Mouse (Mus musculus): ENCODE data around the gene Map2k5. TPM values are rescaled to one million over a fixed set of nuclear protein-coding genes. Genes with fewer than 3 reads are reported as not detected.
A peak's percentile ranks its signal among the peaks of the same experiment; 100 is the strongest.

Gene Map2k5
- polyA plus RNA-seq, 1 experiment from 2014 or later, result 29.5 TPM

GRCm38 (mm10) chr9:63258768-63259167, 118.9 kb downstream of the Map2k5 start:
- DNase-seq (ENCODE audit: low spot score) (no peak), ATAC-seq (replicated peaks; ENCODE audit: low FRiP score, low read depth) (no peak)
- H3K27ac ChIP-seq, result no peak overlapping the region
- no peak overlapping the region for H3K9ac ChIP-seq (ENCODE audit: low read depth, low read length)
- no peaks in the 10 kb centered on the region for H3K9me3 ChIP-seq (replicated peaks; ENCODE audit: low read length)
- no peak for TF ChIP-seq CTCF (IDR thresholded peaks at IDR 0.05; ENCODE audit: low read depth)
- 0 out of 2 replicates have a peak, but pooled peaks cover 6% of the 10 kb centered on the region for H3K36me3 ChIP-seq (ENCODE audit: insufficient read depth, low read length)
- 56% methylated on average over 3 of the region's 3 CpGs for WGBS
- H3K4me2 ChIP-seq (ENCODE audit: low read length), result no peak overlapping the region
- H3K27me3 ChIP-seq (ENCODE audit: insufficient read depth, low read length), result no peaks in the 10 kb centered on the region
- H3K4me1 ChIP-seq (replicated peaks; ENCODE audit: insufficient read depth, low read length), result no peaks in the 10 kb centered on the region
- H3K4me3 ChIP-seq (replicated peaks; ENCODE audit: low read depth, low read length), result no peak overlapping the region

- no peak for DNase-seq (ENCODE audit: low spot score)
- Histone ChIP-seq H3K4me3 (replicated peaks; ENCODE audit: low read depth, low read length) (no peak overlapping the region), H3K36me3 (ENCODE audit: insufficient read depth, low read length) (0 out of 2 replicates have a peak, but pooled peaks cover 6% of the 10 kb centered on the region), H3K9me3 (replicated peaks; ENCODE audit: low read length) (no peaks in the 10 kb centered on the region), H3K27me3 (ENCODE audit: insufficient read depth, low read length) (no peaks in the 10 kb centered on the region), H3K4me2 (ENCODE audit: low read length) (no peak overlapping the region), H3K27ac (no peak overlapping the region), H3K4me1 (replicated peaks; ENCODE audit: insufficient read depth, low read length) (no peaks in the 10 kb centered on the region), H3K9ac (ENCODE audit: low read depth, low read length) (no peak overlapping the region)
- 71% methylated on average over 4 of the region's 4 CpGs for WGBS
- no peak for TF ChIP-seq CTCF (IDR thresholded peaks at IDR 0.05; ENCODE audit: low read depth)
- ATAC-seq (replicated peaks; ENCODE audit: low FRiP score, low read depth), result no peak
Measured at GRCm38 (mm10) chr9:63257739-63258138, 120.0 kb downstream of the Map2k5 start.

- no peaks in the 10 kb centered on the region for H3K27me3 ChIP-seq (ENCODE audit: insufficient read depth, low read length)
- no peaks in the 10 kb centered on the region for H3K9me3 ChIP-seq (replicated peaks; ENCODE audit: low read length)
- no peaks in the 10 kb centered on the region for H3K4me1 ChIP-seq (replicated peaks; ENCODE audit: insufficient read depth, low read length)
- no peak overlapping the region for H3K4me2 ChIP-seq (ENCODE audit: low read length)
- H3K27ac ChIP-seq, result no peak overlapping the region
- H3K4me3 ChIP-seq (replicated peaks; ENCODE audit: low read depth, low read length), result no peak overlapping the region
- WGBS, result 62% methylated on average over 19 of the region's 19 CpGs
- 0 out of 2 replicates have a peak, but pooled peaks cover 9% of the 10 kb centered on the region for H3K36me3 ChIP-seq (ENCODE audit: insufficient read depth, low read length)
- H3K9ac ChIP-seq (ENCODE audit: low read depth, low read length), result no peak overlapping the region
- ATAC-seq (replicated peaks; ENCODE audit: low FRiP score, low read depth), result no peak
- TF ChIP-seq CTCF (IDR thresholded peaks at IDR 0.05; ENCODE audit: low read depth), result no peak
- peak; percentile 35 for DNase-seq (ENCODE audit: low spot score)
Measured at GRCm38 (mm10) chr9:63250841-63251626, 126.7 kb downstream of the Map2k5 start.

- TF ChIP-seq CTCF (IDR thresholded peaks at IDR 0.05; ENCODE audit: low read depth), result no peak
- H3K36me3 ChIP-seq (ENCODE audit: insufficient read depth, low read length), result peaks cover 12% of the 10 kb centered on the region; the same call in 1 of the 2 replicates
- no peak for ATAC-seq (replicated peaks; ENCODE audit: low FRiP score, low read depth)
Measured at GRCm38 (mm10) chr9:63248095-63248787, 129.5 kb downstream of the Map2k5 start.

GRCm38 (mm10) chr9:63246568-63247169, 131.0 kb downstream of the Map2k5 start:
- ATAC-seq (replicated peaks; ENCODE audit: low FRiP score, low read depth) (no peak), DNase-seq (ENCODE audit: low spot score) (no peak)
- TF ChIP-seq CTCF (IDR thresholded peaks at IDR 0.05; ENCODE audit: low read depth), result no peak
- Histone ChIP-seq H3K9ac (ENCODE audit: low read depth, low read length) (no peak overlapping the region), H3K27me3 (ENCODE audit: insufficient read depth, low read length) (no peaks in the 10 kb centered on the region), H3K4me1 (replicated peaks; ENCODE audit: insufficient read depth, low read length) (peaks cover 4% of the 10 kb centered on the region), H3K4me3 (replicated peaks; ENCODE audit: low read depth, low read length) (no peak overlapping the region), H3K36me3 (ENCODE audit: insufficient read depth, low read length) (peaks cover 8% of the 10 kb centered on the region; the same call in 1 of the 2 replicates), H3K4me2 (ENCODE audit: low read length) (no peak overlapping the region), H3K27ac (no peak overlapping the region), H3K9me3 (replicated peaks; ENCODE audit: low read length) (no peaks in the 10 kb centered on the region)
- WGBS, result 61% methylated on average over 5 of the region's 5 CpGs

More at GRCm38 (mm10) chr9:63248095-63248787, 129.5 kb downstream of the Map2k5 start:
- H3K4me3 ChIP-seq (replicated peaks; ENCODE audit: low read depth, low read length), result no peak overlapping the region
- no peak for DNase-seq (ENCODE audit: low spot score)
- no peaks in the 10 kb centered on the region for H3K27me3 ChIP-seq (ENCODE audit: insufficient read depth, low read length)
- H3K9ac ChIP-seq (ENCODE audit: low read depth, low read length), result no peak overlapping the region
- no peak overlapping the region for H3K27ac ChIP-seq
- no peaks in the 10 kb centered on the region for H3K9me3 ChIP-seq (replicated peaks; ENCODE audit: low read length)
- H3K4me2 ChIP-seq (ENCODE audit: low read length), result no peak overlapping the region
- no peaks in the 10 kb centered on the region for H3K4me1 ChIP-seq (replicated peaks; ENCODE audit: insufficient read depth, low read length)

- no peak for TF ChIP-seq CTCF (IDR thresholded peaks at IDR 0.05; ENCODE audit: low read depth)
- ATAC-seq (replicated peaks; ENCODE audit: low FRiP score, low read depth), result no peak
- H3K36me3 ChIP-seq (ENCODE audit: insufficient read depth, low read length), result peaks cover 5% of the 10 kb centered on the region; the same call in 1 of the 2 replicates
- H3K4me1 ChIP-seq (replicated peaks; ENCODE audit: insufficient read depth, low read length), result peaks cover 4% of the 10 kb centered on the region
- peak; percentile 59 for DNase-seq (ENCODE audit: low spot score)
- H3K4me2 ChIP-seq (ENCODE audit: low read length), result no peak overlapping the region
- no peak overlapping the region for H3K27ac ChIP-seq
- no peaks in the 10 kb centered on the region for H3K27me3 ChIP-seq (ENCODE audit: insufficient read depth, low read length)
- no peak overlapping the region for H3K4me3 ChIP-seq (replicated peaks; ENCODE audit: low read depth, low read length)
- 15% methylated on average over 6 of the region's 6 CpGs for WGBS
- no peak overlapping the region for H3K9ac ChIP-seq (ENCODE audit: low read depth, low read length)
- no peaks in the 10 kb centered on the region for H3K9me3 ChIP-seq (replicated peaks; ENCODE audit: low read length)
Measured at GRCm38 (mm10) chr9:63241961-63242360, 135.7 kb downstream of the Map2k5 start.

All from kidney, postnatal 0 days (tissue).